Mouse (Mus musculus) neural tube, embryonic 15.5 days (tissue): Measurements from ENCODE around the gene 2900011O08Rik. TPM values are rescaled to one million over a fixed set of nuclear protein-coding genes. Genes with fewer than 3 reads are reported as not detected.
A peak's percentile ranks its signal among the peaks of the same experiment; 100 is the strongest.
"Not testable (repeated sequence)": the region's sequence is repeated elsewhere in the genome, so short reads cannot be mapped to it uniquely, and the experiment has no call there.

Source experiments
- ATAC-seq: fragments of 200-750 bp; cut with Nextera tagmentation; 2 replicates; pipeline ENCODE4 v1.8.0; 2017; ENCODE audit warnings: mild to moderate bottlenecking, moderate TSS enrichment, moderate library complexity; ENCODE audit not compliant: low FRiP score
- H3K27ac ChIP-seq: fragments of 300-500 bp; sonication (generic); replicated peaks from 2 replicates; pipeline ENCODE4 v1.5.1; 2015; ENCODE audit warnings: mild to moderate bottlenecking, inconsistent platforms
- H3K27me3 ChIP-seq: fragments of 300-500 bp; sonication (generic); replicated peaks from 2 replicates; pipeline ENCODE4 v1.6.1; 2015; ENCODE audit warnings: inconsistent platforms
- H3K36me3 ChIP-seq: fragments of 300-500 bp; sonication (generic); 2 replicates; pipeline ENCODE4 v1.6.1; 2015; ENCODE audit warnings: inconsistent platforms
- H3K4me1 ChIP-seq: fragments of 300-500 bp; sonication (generic); 2 replicates; pipeline ENCODE4 v1.6.1; 2015; ENCODE audit warnings: inconsistent platforms
- H3K4me2 ChIP-seq: fragments of 300-500 bp; sonication (generic); 2 replicates; pipeline ENCODE4 v1.6.1; 2015; ENCODE audit warnings: inconsistent platforms, mild to moderate bottlenecking, moderate library complexity
- H3K4me3 ChIP-seq: fragments of 300-500 bp; sonication (generic); replicated peaks from 2 replicates; pipeline ENCODE4 v1.5.1; 2015; ENCODE audit warnings: mild to moderate bottlenecking, inconsistent platforms
- H3K9ac ChIP-seq: fragments of 300-500 bp; sonication (generic); replicated peaks from 2 replicates; pipeline ENCODE4 v1.6.1; 2015; ENCODE audit warnings: mild to moderate bottlenecking, inconsistent platforms
- H3K9me3 ChIP-seq: fragments of 300-500 bp; sonication (generic); replicated peaks from 2 replicates; pipeline ENCODE4 v1.6.1; 2016; ENCODE audit warnings: inconsistent platforms
- WGBS: fragments of 180-500 bp; shearing (Covaris S2); methylation state at CpG from one replicate; pipeline ENCODE4 v1.1.7; 2015; ENCODE audit warnings: mixed read lengths; 5-methylcytosine and 5-hydroxymethylcytosine counted together
- polyA plus RNA-seq: library from polyadenylated mRNA; unstranded; fragments of >200 nt; fragmentation: Nextera tagmentation; extraction: Ambion mirVana; gene quantifications from 2 replicates; pipeline ENCODE4 v1.2.1, GENCODE M21; 2015

The 2900011O08Rik gene
- polyA plus RNA-seq, 1 experiment from 2014 or later: 186 TPM

DNA sequence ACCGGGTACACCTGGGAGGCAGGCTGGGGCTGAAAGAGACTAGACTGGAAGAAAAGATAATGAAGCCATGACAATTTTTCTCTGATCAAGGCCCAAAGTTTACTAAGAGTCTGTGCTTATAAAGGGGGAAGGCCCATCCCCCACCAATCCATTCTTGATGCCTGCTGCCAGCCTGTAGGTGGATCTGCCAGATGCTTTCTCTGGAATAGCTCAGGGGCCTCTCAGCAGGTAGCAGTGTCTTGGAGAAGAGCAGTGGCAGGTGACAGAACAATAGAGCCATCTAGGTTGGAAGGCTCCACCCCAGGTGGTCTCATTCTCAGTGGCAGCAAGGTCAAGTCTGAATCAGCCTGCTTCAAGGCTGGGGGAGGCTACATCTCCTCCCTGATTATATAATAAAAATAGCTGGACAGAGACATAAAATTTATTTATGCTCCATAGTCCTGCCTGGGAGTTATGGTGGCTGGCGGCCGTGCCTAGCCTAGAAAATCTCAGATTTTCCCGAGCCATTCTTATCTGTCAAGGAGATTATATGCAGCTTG, 10.0 kb upstream of the 2900011O08Rik start:
- not testable (repeated sequence) for H3K9me3 ChIP-seq, H3K4me3 ChIP-seq, H3K4me2 ChIP-seq, H3K9ac ChIP-seq, H3K36me3 ChIP-seq, H3K4me1 ChIP-seq, H3K27me3 ChIP-seq, ATAC-seq, H3K27ac ChIP-seq
- WGBS: 78% methylated on average over 4 of the region's 4 CpGs

DNA sequence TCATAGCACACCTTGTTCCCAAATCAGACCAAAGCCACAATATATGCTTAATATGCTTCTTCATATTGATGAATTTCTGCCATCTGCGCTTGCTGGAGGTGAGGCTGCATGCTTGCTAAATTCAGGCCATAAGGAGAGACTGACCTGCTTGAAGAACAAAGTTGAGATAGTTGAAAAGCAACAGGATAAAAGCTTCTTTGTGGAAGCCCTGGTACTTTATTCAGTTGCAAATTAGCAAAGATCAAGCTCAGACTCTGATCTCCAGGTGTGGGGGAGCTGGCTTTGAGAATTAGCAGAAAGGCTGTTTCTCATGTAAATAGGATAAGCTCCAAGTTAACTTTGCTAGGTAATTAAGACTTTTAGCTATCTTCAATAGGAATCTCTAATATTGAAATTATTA, 9.4 kb upstream of the 2900011O08Rik start:
- H3K27me3 ChIP-seq, ATAC-seq, H3K9ac ChIP-seq, H3K27ac ChIP-seq, H3K4me1 ChIP-seq, H3K4me3 ChIP-seq, H3K9me3 ChIP-seq, H3K4me2 ChIP-seq, H3K36me3 ChIP-seq: not testable (repeated sequence)
- WGBS: 60% methylated on average over 1 of the region's 1 CpGs

DNA sequence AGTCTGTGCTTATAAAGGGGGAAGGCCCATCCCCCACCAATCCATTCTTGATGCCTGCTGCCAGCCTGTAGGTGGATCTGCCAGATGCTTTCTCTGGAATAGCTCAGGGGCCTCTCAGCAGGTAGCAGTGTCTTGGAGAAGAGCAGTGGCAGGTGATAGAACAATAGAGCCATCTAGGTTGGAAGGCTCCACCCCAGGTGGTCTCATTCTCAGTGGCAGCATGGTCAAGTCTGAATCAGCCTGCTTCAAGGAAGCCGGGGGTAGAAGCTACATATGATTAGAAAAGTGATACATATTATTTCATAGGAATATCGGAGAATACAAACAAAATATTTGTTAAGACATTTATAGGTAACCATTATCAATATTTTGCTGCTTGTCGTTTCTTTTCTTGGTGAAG, 4.7 kb upstream of the 2900011O08Rik start:
- ATAC-seq, H3K4me3 ChIP-seq, H3K4me2 ChIP-seq, H3K9ac ChIP-seq, H3K4me1 ChIP-seq, H3K9me3 ChIP-seq, H3K36me3 ChIP-seq, H3K27ac ChIP-seq, H3K27me3 ChIP-seq: not testable (repeated sequence)
- 73% methylated on average over 3 of the region's 3 CpGs for whole genome bisulfite sequencing

DNA sequence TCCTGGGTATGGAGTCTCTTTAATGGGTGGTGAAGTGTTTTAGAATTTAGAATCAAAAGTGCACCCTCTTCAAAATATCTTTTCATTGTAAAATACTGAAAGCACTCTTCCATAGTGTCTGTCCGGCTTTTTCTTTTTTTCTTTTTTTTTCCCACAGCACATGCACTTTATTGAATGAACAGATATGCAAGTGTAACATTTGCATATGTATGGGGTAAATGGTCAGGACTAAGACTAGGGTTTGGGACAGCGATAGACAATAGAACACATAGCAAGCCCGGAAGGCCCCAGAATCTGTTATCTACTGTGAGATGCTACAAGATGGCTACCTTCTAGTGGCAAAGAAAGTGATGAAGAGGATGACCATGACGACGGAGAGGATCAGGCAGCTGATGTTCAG, 3.2 kb upstream of the 2900011O08Rik start:
- Histone ChIP-seq H3K4me2 (no peak overlapping the region), H3K4me1 (peaks cover 6% of the 10 kb centered on the region), H3K27me3 (no peaks in the 10 kb centered on the region), H3K4me3 (no peak overlapping the region), H3K36me3 (no peaks in the 10 kb centered on the region), H3K9me3 (no peaks in the 10 kb centered on the region), H3K27ac (no peak overlapping the region), H3K9ac (no peak overlapping the region)
- 81% methylated on average over 5 of the region's 5 CpGs for WGBS
- no peak for ATAC-seq

DNA sequence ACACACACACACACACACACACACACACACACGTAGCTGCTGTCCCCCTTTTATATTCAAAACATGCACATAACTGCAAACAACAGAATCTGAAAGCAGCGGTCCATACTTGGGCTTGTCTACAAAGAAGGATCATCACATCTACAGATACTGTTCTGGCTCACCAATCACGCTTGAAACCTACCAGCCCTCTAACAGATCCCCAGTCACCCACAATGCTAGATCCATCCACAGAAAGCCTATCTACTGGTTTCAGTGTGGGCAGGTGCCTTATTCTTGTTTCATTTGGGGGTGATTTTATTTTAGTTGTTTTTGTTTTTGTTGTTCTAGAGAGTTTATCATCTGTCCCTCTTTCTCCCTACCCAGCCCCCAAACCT, 219 bp upstream of the 2900011O08Rik start:
- peak overlapping the region; percentile 76 for H3K4me3 ChIP-seq
- ATAC-seq: peak; percentile 79
- peak overlapping the region; percentile 94 for H3K27ac ChIP-seq
- H3K36me3 ChIP-seq: no peaks in the 10 kb centered on the region
- peak overlapping the region; percentile 67 for H3K4me2 ChIP-seq
- peaks cover 19% of the 10 kb centered on the region for H3K4me1 ChIP-seq
- peak overlapping the region; percentile 84 for H3K9ac ChIP-seq
- H3K27me3 ChIP-seq: no peaks in the 10 kb centered on the region
- H3K9me3 ChIP-seq: no peaks in the 10 kb centered on the region
- 38% methylated on average over 3 of the region's 3 CpGs for WGBS

DNA sequence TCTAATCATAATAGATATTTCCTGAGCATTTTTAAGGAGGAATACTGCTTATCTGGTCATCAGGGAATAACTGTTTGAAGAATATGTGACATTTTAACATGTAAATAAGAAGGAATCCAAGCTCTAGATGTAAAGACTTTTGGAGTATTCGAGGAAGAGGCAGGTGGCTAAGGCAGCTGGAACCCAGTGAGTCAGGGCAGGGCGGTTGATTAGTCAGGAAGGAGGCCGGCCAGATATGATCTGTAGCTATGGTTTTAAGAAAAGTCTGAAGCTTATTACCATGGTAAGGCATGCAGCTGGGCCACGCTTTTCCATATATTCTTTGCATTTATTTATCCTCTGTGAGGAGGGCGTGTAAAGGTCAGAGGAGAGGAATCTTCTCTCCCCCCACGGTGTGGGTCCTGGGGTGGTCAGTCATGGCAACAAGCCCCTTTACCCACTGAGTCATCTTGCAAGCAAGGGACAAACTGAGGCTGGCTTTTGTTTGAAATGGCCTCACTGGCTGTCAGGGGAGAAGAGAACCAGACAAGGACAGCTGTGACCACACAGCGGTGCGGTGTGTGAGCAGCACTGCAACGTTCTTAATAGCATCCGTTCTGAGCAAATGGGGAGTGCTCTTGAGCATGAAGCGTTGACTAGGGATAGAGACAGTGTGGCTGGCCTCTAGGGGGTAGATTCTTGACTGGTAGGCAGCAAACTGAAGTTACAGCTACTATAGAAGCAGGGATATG, 6.3 kb downstream of the 2900011O08Rik start:
- Histone ChIP-seq H3K36me3 (0 out of 2 replicates have a peak, but pooled peaks cover 2% of the 10 kb centered on the region), H3K9ac (no peak overlapping the region), H3K4me1 (peaks cover 20% of the 10 kb centered on the region), H3K27ac (no peak overlapping the region; the same call in 1 of the 2 replicates), H3K4me2 (no peak overlapping the region), H3K4me3 (no peak overlapping the region), H3K9me3 (no peaks in the 10 kb centered on the region), H3K27me3 (no peaks in the 10 kb centered on the region)
- no peak for ATAC-seq
- WGBS: 82% methylated on average over 11 of the region's 11 CpGs

DNA sequence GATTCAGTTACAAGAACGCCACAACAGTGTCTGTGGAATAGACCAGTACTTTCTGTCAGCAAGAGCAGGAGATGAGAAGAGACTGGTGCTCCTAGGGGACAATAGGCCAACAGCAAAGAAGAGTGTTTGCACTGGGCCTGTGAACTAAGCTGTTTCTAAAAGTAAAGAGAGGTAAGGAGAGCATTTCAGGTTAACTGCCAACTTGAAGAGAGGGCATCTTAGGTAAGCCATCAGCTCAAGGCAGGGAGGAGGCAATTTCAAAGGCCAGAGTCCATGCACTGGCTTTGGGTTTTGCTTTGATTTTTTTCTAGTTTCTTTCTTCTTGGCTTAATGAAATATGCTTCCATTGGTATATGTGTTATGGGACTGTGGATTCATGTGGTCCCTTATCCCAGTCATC, 7.7 kb downstream of the 2900011O08Rik start:
- no peak overlapping the region for H3K27ac ChIP-seq
- WGBS: 95% methylated on average over 1 of the region's 1 CpGs
- H3K36me3 ChIP-seq: 0 out of 2 replicates have a peak, but pooled peaks cover 2% of the 10 kb centered on the region
- no peaks in the 10 kb centered on the region for H3K27me3 ChIP-seq
- H3K9me3 ChIP-seq: no peaks in the 10 kb centered on the region
- no peak overlapping the region for H3K9ac ChIP-seq
- no peak overlapping the region for H3K4me2 ChIP-seq
- no peak overlapping the region for H3K4me3 ChIP-seq
- H3K4me1 ChIP-seq: peaks cover 8% of the 10 kb centered on the region
- ATAC-seq: no peak

DNA sequence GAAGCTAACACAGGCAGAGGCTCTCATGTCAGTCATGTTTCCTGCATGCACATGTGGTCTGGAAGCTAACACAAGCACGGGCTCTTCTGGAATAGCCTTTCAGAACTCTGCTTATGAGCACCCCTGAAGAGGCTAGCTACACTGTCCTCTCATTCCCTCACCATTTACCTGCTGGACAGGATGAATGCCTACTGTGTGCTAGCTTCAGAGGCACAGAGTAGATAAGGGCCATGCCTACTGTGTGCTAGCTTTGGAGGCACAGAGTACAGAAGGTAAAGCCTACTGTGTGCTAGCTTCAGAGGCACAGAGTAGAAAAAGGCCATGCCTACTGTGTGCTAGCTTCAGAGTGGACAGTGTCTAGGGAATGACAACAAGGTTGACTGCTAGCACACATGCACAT, 8.1 kb downstream of the 2900011O08Rik start:
- H3K4me2 ChIP-seq: no peak overlapping the region
- 0 out of 2 replicates have a peak, but pooled peaks cover 2% of the 10 kb centered on the region for H3K36me3 ChIP-seq

DNA sequence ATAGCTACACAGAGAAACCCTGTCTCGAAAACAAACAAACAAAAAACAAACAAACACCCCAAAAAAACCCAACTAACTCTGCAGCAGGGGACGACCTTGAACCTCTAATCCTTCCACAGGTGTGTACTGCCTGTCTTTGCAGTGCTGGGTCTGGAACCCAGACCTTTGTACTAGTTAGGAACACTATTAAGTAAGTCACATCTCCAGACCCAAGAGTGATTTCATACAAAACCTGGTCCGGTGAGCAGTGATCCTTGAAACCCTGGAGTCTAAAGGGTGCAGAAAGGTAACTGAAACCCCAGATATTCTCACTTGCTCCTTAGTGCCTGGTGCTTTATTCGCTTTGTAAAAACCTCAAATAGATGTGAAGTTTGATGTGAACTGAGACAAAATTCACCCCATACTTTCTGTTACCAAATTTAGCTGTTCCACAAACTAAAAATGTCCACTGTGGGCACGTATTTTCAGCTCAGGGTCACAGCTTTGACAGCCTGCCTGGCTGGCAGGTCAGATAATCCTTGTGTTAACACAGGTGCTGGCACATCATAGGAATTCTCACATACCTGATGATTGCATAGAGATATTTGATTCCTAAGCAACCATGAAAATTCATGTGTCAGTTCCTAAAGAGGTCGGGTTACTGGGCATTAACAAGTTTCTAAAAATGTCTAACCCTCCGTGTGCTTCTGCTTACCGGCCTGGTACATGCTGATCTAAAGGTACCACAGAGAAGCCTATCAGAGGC, 17.2 kb downstream of the 2900011O08Rik start:
- H3K4me1 ChIP-seq: peaks cover 8% of the 10 kb centered on the region
- no peak overlapping the region for H3K4me3 ChIP-seq
- no peaks in the 10 kb centered on the region for H3K9me3 ChIP-seq

More for the DNA sequence above, 8.1 kb downstream of the 2900011O08Rik start:
- 88% methylated on average over 1 of the region's 1 CpGs for WGBS
- Histone ChIP-seq H3K27ac (no peak overlapping the region), H3K4me1 (peaks cover 4% of the 10 kb centered on the region; the same call in 1 of the 2 replicates), H3K9me3 (no peaks in the 10 kb centered on the region), H3K9ac (no peak overlapping the region), H3K27me3 (no peaks in the 10 kb centered on the region), H3K4me3 (no peak overlapping the region)
- no peak for ATAC-seq

DNA sequence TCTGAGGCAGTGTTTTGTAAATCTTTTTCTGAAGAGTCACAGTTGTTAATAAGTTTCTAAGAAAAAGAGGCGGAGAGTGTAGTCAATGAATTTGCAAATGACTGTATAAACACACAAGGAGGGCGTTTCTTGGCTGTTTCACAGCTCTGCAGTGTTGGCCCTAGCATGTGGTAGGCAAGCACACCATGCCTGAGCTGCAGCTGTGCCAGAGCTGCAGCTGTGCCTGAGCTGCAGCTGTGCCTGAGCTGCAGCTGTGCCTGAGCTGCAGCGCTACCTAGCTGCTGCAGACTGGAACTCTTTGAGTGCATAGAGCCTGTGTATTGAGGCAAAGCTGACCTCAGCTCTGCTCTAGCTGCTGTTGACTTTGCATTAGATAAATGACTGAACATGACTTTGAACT, 17.8 kb downstream of the 2900011O08Rik start:
- Histone ChIP-seq H3K4me1 (peaks cover 8% of the 10 kb centered on the region), H3K36me3 (0 out of 2 replicates have a peak, but pooled peaks cover under 1% of the 10 kb centered on the region), H3K27me3 (no peaks in the 10 kb centered on the region), H3K9me3 (no peaks in the 10 kb centered on the region), H3K4me2 (no peak overlapping the region), H3K9ac (no peak overlapping the region), H3K27ac (no peak overlapping the region), H3K4me3 (no peak overlapping the region)
- WGBS: 24% methylated on average over 3 of the region's 3 CpGs
- ATAC-seq: peak; percentile 79

More for the DNA sequence above, 17.2 kb downstream of the 2900011O08Rik start:
- H3K27ac ChIP-seq: no peak overlapping the region
- H3K4me2 ChIP-seq: no peak overlapping the region
- no peaks in the 10 kb centered on the region for H3K27me3 ChIP-seq
- 73% methylated on average over 8 of the region's 8 CpGs for WGBS
- no peaks in the 10 kb centered on the region for H3K36me3 ChIP-seq
- H3K9ac ChIP-seq: no peak overlapping the region
- ATAC-seq: no peak

DNA sequence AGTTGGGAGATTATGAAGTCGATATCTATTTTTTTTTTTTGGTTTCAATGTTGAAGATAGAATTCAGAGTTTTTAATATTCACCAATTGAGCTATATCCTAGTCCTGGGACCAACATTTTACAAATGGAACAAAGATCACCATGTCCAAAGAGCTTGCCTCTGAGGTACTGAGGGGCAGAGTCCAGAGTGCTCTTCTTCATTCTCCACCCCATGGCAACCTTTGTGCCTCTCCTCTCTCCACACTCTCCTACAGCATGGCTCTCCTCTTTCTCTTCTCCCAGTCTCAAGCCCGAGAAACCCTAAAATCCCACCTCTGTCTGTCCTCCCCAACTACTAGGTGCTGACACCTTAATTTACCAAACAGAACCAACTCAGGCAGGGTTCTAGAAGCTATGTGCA, 18.3 kb downstream of the 2900011O08Rik start:
- no peak overlapping the region for H3K4me2 ChIP-seq
- H3K36me3 ChIP-seq: 0 out of 2 replicates have a peak, but pooled peaks cover 6% of the 10 kb centered on the region
- H3K4me3 ChIP-seq: no peak overlapping the region
- H3K9ac ChIP-seq: no peak overlapping the region
- no peak overlapping the region for H3K27ac ChIP-seq
- ATAC-seq: no peak
- peaks cover 8% of the 10 kb centered on the region for H3K4me1 ChIP-seq
- 87% methylated on average over 2 of the region's 2 CpGs for WGBS
- no peaks in the 10 kb centered on the region for H3K27me3 ChIP-seq
- H3K9me3 ChIP-seq: no peaks in the 10 kb centered on the region

DNA sequence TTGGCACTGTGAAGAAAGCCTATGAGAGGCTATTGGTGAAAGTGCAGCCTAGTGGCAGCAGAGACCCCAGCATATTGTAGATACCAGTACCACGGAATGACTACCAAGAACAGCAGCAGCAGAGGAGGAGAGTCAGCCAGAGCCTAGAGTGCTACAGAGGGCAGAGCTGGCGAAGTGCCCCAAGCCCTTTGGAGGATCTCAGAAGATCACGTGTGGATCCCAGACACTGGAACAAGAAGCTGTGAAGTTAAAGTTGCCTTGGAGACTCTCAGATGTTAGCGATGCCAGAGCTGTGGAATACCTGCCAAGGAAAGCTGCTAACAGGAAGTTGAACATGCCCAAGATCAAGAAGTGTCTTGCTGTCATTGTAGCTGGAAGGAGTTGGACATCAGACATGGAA, 18.9 kb downstream of the 2900011O08Rik start:
- H3K4me2 ChIP-seq: no peak overlapping the region
- ATAC-seq: no peak
- no peak overlapping the region for H3K27ac ChIP-seq
- H3K9ac ChIP-seq: no peak overlapping the region
- 0 out of 2 replicates have a peak, but pooled peaks cover 7% of the 10 kb centered on the region for H3K36me3 ChIP-seq
- H3K4me1 ChIP-seq: peaks cover 8% of the 10 kb centered on the region
- no peak overlapping the region for H3K4me3 ChIP-seq
- WGBS: 93% methylated on average over 4 of the region's 4 CpGs
- no peaks in the 10 kb centered on the region for H3K27me3 ChIP-seq
- H3K9me3 ChIP-seq: no peaks in the 10 kb centered on the region
